Mouse (Mus musculus): ENCODE results near the gene Bcar1.

DNA sequence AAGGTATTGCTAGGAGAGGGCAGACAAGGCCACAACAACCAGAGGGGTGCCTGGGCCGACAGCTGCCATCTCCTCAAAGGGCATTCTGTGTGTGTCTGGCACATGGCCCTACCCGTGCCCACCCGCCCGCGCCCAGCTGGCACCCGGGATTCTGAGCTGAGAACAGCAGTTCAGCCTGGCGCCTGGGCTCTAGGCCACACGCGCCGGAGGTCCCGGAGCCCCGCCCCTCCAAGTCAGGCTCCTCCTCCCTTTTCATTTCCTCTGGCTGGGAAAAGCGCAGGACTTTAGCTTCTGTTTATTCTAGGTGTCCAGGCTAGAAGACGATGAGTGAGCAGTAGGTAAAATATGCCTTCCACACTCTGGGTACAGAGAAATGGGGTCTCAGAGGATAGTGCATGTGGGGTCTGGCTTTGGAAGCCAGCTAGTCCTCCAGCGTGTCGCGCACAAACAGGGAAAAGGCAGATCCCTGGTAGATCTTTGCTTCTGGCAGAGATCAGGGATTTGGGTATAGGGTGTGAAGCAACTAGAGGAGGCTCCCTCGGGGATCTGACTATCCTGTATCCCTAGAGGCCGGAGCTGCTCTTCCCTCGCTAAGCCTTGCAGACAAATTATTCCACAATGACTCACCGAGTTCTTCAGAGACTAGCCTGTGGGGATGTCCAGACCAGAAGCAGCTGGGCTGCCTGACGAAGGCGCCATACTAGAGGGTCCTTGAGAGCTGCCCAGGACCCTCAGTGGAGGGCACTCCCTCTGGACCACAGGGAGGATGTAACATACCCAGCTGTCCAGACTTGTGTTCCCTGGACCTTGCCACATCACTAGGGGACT lies 2.2 kb upstream of the Bcar1 start:
- TF ChIP-seq CTCF (IDR thresholded peaks at IDR 0.05; ENCODE audit: extremely low read depth, insufficient read depth, insufficient read length, insufficient replicate concordance) (no peak), POLR2A (IDR thresholded peaks at IDR 0.05; ENCODE audit: low read depth, low read length) (no peak)

Measured in spleen, adult 2 months (tissue).